9 mouse cellular contexts compared by ENCODE assay signal in the genomic region with DNA sequence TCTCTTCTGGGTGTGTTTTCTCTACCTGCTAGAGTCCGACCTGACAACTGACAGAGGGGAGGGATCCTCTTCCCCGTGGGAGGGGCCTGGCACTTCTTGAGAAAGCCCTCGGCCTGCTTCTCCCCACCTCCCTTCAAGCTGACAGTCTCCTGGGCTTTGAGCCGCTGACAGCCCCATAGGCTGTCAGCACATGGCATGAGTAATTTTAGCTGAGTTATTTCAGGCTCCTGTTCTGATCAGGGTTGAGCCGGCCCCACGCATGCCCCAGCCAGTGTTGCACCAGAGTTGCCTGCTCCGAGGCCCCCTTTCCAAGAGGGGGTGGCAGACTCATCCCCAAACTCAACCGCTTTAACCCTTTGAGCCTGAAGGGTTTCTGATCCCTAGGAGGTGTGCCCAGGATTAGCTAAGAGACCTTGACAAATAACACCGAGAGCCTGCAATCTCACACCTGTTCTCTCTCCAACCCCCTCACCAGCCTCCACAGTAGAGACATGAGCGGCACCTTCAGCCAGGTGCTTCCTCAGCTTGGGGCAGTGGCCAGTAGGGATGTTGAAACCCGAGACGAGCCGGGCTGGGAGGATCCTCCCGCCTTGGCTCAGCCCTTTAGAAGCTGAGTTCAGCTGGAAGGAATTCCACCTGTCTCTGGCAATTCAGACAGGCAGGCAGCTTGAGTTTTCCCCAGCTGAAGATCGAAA. TPM values are rescaled to one million over a fixed set of nuclear protein-coding genes. Genes with fewer than 3 reads are reported as not detected.
A peak's percentile ranks its signal among the peaks of the same experiment; 100 is the strongest.
DNase-seq lines count a peak whose midpoint lies in the region; ATAC-seq and TF ChIP-seq lines count a peak whose summit lies in the region.
"Had no signal": no experiment of that assay in that cellular context is flagged by ENCODE, and none has a peak within 500 bp of the region (broad histone marks: within the 10 kb centered on the region; RNA-seq: fewer than 3 reads in every experiment).

No protein-coding gene starts in this region.

- no peak overlapping the region for H3K27ac ChIP-seq in embryonic facial prominence, embryonic 12.5 days
- no peak overlapping the region for H3K27ac ChIP-seq in liver, postnatal 0 days (ENCODE audit: low read depth)

- intact Hi-C loops in heart, postnatal 36 days (cut with DNase I) = no loop called here

- 0 out of 2 replicates have a peak overlapping the region, but pooled peaks have one; percentile 1 for H3K4me3 ChIP-seq in embryonic facial prominence, embryonic 12.5 days
- no peak overlapping the region for H3K4me3 ChIP-seq in liver, postnatal 0 days (ENCODE audit: low read depth, low read length)

- DNase-seq in gastrocnemius, adult 18-20 months (ENCODE audit: low spot score) = peak; percentile 83
- DNase-seq in gastrocnemius, postnatal 4 days (ENCODE audit: low spot score in 2 of 2) = no peak
- peak; percentile 46 for DNase-seq in MN1 (ENCODE audit: low spot score)
- DNase-seq in heart, postnatal 36 days = peak; percentile 44 to 56
- no peak for DNase-seq in liver, postnatal 0 days
- DNase-seq in urinary bladder, postnatal 14 days (ENCODE audit: low spot score) = no peak

- H3K36me3 ChIP-seq in embryonic facial prominence, embryonic 12.5 days = 0 out of 2 replicates have a peak, but pooled peaks cover 6% of the 10 kb centered on the region
- no peaks in the 10 kb centered on the region; the same call in 1 of the 2 replicates for H3K36me3 ChIP-seq in liver, postnatal 0 days (replicated peaks; ENCODE audit: insufficient read depth, low read length)

- peaks cover 40% of the 10 kb centered on the region for H3K4me1 ChIP-seq in embryonic facial prominence, embryonic 12.5 days
- H3K4me1 ChIP-seq in liver, postnatal 0 days (ENCODE audit: insufficient read depth) = peaks cover 47% of the 10 kb centered on the region

- no peak overlapping the region; the same call in 1 of the 2 replicates for H3K4me2 ChIP-seq in embryonic facial prominence, embryonic 12.5 days (replicated peaks)
- peak overlapping the region; percentile 32; the same call in 1 of the 2 replicates for H3K4me2 ChIP-seq in liver, postnatal 0 days (ENCODE audit: low read depth, low read length)

- 7% methylated on average over 15 of the region's 15 CpGs for WGBS in embryonic facial prominence, embryonic 12.5 days
- WGBS in liver, postnatal 0 days (ENCODE audit: insufficient replicate concordance) = 25% methylated on average over 15 of the region's 15 CpGs

- H3K9me3 ChIP-seq in embryonic facial prominence, embryonic 12.5 days = no peaks in the 10 kb centered on the region
- no peaks in the 10 kb centered on the region for H3K9me3 ChIP-seq in liver, postnatal 0 days (ENCODE audit: low read length)

- H3K27me3 ChIP-seq in embryonic facial prominence, embryonic 12.5 days = peaks cover 28% of the 10 kb centered on the region
- peaks cover 14% of the 10 kb centered on the region; the same call in 1 of the 2 replicates for H3K27me3 ChIP-seq in liver, postnatal 0 days (ENCODE audit: insufficient read depth, low read length)
- H3K27me3 ChIP-seq: Patski had no signal

- no peak; the same call in 1 of the 2 replicates for ATAC-seq in embryonic facial prominence, embryonic 12.5 days (ENCODE audit: insufficient number of reproducible peaks, insufficient read depth, low FRiP score, low TSS enrichment)
- ATAC-seq in liver, postnatal 0 days = no peak
- no peak for ATAC-seq in monocyte, adult 5-6 weeks (replicated peaks; ENCODE audit: insufficient number of reproducible peaks, low FRiP score, low TSS enrichment, poor library complexity, severe bottlenecking)
- ATAC-seq: Patski had no signal

- TF ChIP-seq CTCF in liver, postnatal 0 days (IDR thresholded peaks at IDR 0.05; ENCODE audit: low read depth) = no peak

- no peak overlapping the region for H3K9ac ChIP-seq in embryonic facial prominence, embryonic 12.5 days
- H3K9ac ChIP-seq in liver, postnatal 0 days (replicated peaks) = no peak overlapping the region

- TF ChIP-seq EP300 in liver, postnatal 0 days (IDR thresholded peaks at IDR 0.05; ENCODE audit: low read depth) = no peak

RNA-seq across cellular contexts. Expression of a gene that starts 13.6 kb away (rescaled TPM):
- total RNA-seq in gastrocnemius, adult 18-20 months (2021) = not detected
- total RNA-seq in gastrocnemius, postnatal 4 days (2021) = not detected
- 0.13 and 0.20 TPM in 2 replicates for polyA plus RNA-seq in embryonic facial prominence, embryonic 12.5 days (2016; fragmentation: Nextera tagmentation; extraction: Ambion mirVana)
- total RNA-seq in heart, postnatal 36 days (2021) = not detected
- not detected in 2 replicates for polyA plus RNA-seq in liver, postnatal 0 days (2015; fragmentation: Nextera tagmentation; extraction: Ambion mirVana)
- total RNA-seq in monocyte, adult 5-6 weeks (2017) = not detected in 3 replicates

RNA-seq across cellular contexts. Expression of a gene that starts 19.1 kb away (rescaled TPM):
- 1 to 10 TPM; 3.9 to 5.4 TPM for total RNA-seq in gastrocnemius, adult 18-20 months (2021)
- total RNA-seq in gastrocnemius, postnatal 4 days (2021) = 10 to 100 TPM; 12.9 to 15.0 TPM
- polyA plus RNA-seq in embryonic facial prominence, embryonic 12.5 days (2016; fragmentation: Nextera tagmentation; extraction: Ambion mirVana) = 0.78 and 1.3 TPM in 2 replicates
- 1 to 10 TPM; 8.4 to 8.9 TPM for total RNA-seq in heart, postnatal 36 days (2021)
- polyA plus RNA-seq in liver, postnatal 0 days (2015; fragmentation: Nextera tagmentation; extraction: Ambion mirVana) = 1.0 and 1.3 TPM in 2 replicates
- total RNA-seq in monocyte, adult 5-6 weeks (2017) = not detected in 3 replicates

RNA-seq across cellular contexts. Expression of a gene that starts 21.1 kb away (rescaled TPM):
- 100 to 1,000 TPM; 125 to 221 TPM for total RNA-seq in gastrocnemius, adult 18-20 months (2021)
- total RNA-seq in gastrocnemius, postnatal 4 days (2021) = 100 to 1,000 TPM in 1 of 2 experiments, 10 to 100 TPM in 1; 96.7 to 121 TPM
- polyA plus RNA-seq in embryonic facial prominence, embryonic 12.5 days (2016; fragmentation: Nextera tagmentation; extraction: Ambion mirVana) = 8.8 and 10.4 TPM in 2 replicates
- total RNA-seq in heart, postnatal 36 days (2021) = 100 to 1,000 TPM; 137 to 198 TPM
- polyA plus RNA-seq in liver, postnatal 0 days (2015; fragmentation: Nextera tagmentation; extraction: Ambion mirVana) = 2.9 and 3.8 TPM in 2 replicates
- total RNA-seq in monocyte, adult 5-6 weeks (2017) = 2.1 to 8.6 TPM (median 5.6 TPM) in 3 replicates

RNA-seq across cellular contexts. Expression of a gene that starts 25.4 kb away (rescaled TPM):
- 1 to 10 TPM in 1 of 2 experiments, under 1 TPM in 1; 0.43 to 1.9 TPM for total RNA-seq in gastrocnemius, adult 18-20 months (2021)
- under 1 TPM in 1 of 2 experiments, not detected in 1; 0.10 TPM for total RNA-seq in gastrocnemius, postnatal 4 days (2021)
- polyA plus RNA-seq in embryonic facial prominence, embryonic 12.5 days (2016; fragmentation: Nextera tagmentation; extraction: Ambion mirVana) = 0.19 and 0.33 TPM in 2 replicates
- under 1 TPM in 1 of 2 experiments, not detected in 1; 0.14 TPM for total RNA-seq in heart, postnatal 36 days (2021)
- not detected in 2 replicates for polyA plus RNA-seq in liver, postnatal 0 days (2015; fragmentation: Nextera tagmentation; extraction: Ambion mirVana)
- total RNA-seq in monocyte, adult 5-6 weeks (2017) = not detected in 3 replicates

RNA-seq across cellular contexts. Expression of a gene that starts 25.4 kb away (rescaled TPM):
- total RNA-seq in gastrocnemius, adult 18-20 months (2021) = 1 to 10 TPM; 1.5 to 3.0 TPM
- 10 to 100 TPM; 22.0 to 22.9 TPM for total RNA-seq in gastrocnemius, postnatal 4 days (2021)
- 86.7 and 88.8 TPM in 2 replicates for polyA plus RNA-seq in embryonic facial prominence, embryonic 12.5 days (2016; fragmentation: Nextera tagmentation; extraction: Ambion mirVana)
- total RNA-seq in heart, postnatal 36 days (2021) = 1 to 10 TPM; 6.7 to 7.6 TPM
- polyA plus RNA-seq in liver, postnatal 0 days (2015; fragmentation: Nextera tagmentation; extraction: Ambion mirVana) = 17.9 and 18.8 TPM in 2 replicates
- 3.8 to 7.1 TPM (median 5.7 TPM) in 3 replicates for total RNA-seq in monocyte, adult 5-6 weeks (2017)

Comparison
In these comparisons a context has a peak if more than half of its experiments do, and no peak if none do; other contexts are left out.
1. DNase-seq: peak in gastrocnemius, adult 18-20 months (single experiment), MN1 (single experiment) and heart, postnatal 36 days (2 of 2); none in gastrocnemius, postnatal 4 days (0 of 2), liver, postnatal 0 days (single experiment) and urinary bladder, postnatal 14 days (single experiment).
2. RNA of a gene that starts 21.1 kb away (total RNA-seq): 125 to 221 TPM in gastrocnemius, adult 18-20 months, 137 to 198 TPM in heart, postnatal 36 days and 96.7 to 121 TPM in gastrocnemius, postnatal 4 days; 2.1 to 8.6 TPM in monocyte, adult 5-6 weeks; every median in the first group is over 10 times any median in the second.